Mouse (Mus musculus) liver, embryonic 15.5 days (tissue): ENCODE data around the gene Sumo2. TPM values are rescaled to one million over a fixed set of nuclear protein-coding genes. Genes with fewer than 3 reads are reported as not detected.
"Not testable (repeated sequence)": the region's sequence is repeated elsewhere in the genome, so short reads cannot be mapped to it uniquely, and the experiment has no call there.

Source experiments
- ATAC-seq: fragments of 200-750 bp; cut with Nextera tagmentation; 2 replicates; pipeline ENCODE4 v1.8.0; 2017; ENCODE audit warnings: moderate number of reproducible peaks, mild to moderate bottlenecking, moderate library complexity; ENCODE audit not compliant: insufficient read depth
- H3K27ac ChIP-seq: fragments of 300-500 bp; sonication (generic); replicated peaks from 2 replicates; pipeline ENCODE4 v1.5.1; 2015; ENCODE audit warnings: mild to moderate bottlenecking, inconsistent platforms
- H3K27me3 ChIP-seq: fragments of 300-500 bp; sonication (generic); 2 replicates; pipeline ENCODE4 v1.6.1; 2015; ENCODE audit warnings: mild to moderate bottlenecking, inconsistent platforms
- H3K36me3 ChIP-seq: fragments of 300-500 bp; sonication (generic); replicated peaks from 2 replicates; pipeline ENCODE4 v1.6.1; 2015; ENCODE audit warnings: moderate library complexity, mild to moderate bottlenecking, inconsistent platforms
- H3K4me1 ChIP-seq: fragments of 300-500 bp; sonication (generic); replicated peaks from 2 replicates; pipeline ENCODE4 v1.6.1; 2015; ENCODE audit warnings: inconsistent platforms
- H3K4me2 ChIP-seq: fragments of 300-500 bp; sonication (generic); 2 replicates; pipeline ENCODE4 v1.6.1; 2015; ENCODE audit warnings: moderate library complexity, mild to moderate bottlenecking, inconsistent platforms
- H3K4me3 ChIP-seq: fragments of 300-500 bp; sonication (generic); replicated peaks from 2 replicates; pipeline ENCODE4 v1.5.1; 2015; ENCODE audit warnings: mild to moderate bottlenecking, inconsistent platforms
- H3K9ac ChIP-seq: fragments of 300-500 bp; sonication (generic); 2 replicates; pipeline ENCODE4 v1.6.1; 2015; ENCODE audit warnings: moderate library complexity, mild to moderate bottlenecking, inconsistent platforms
- H3K9me3 ChIP-seq: fragments of 300-500 bp; sonication (generic); replicated peaks from 2 replicates; pipeline ENCODE4 v1.6.1; 2016; ENCODE audit warnings: inconsistent platforms
- WGBS: fragments of 180-500 bp; shearing (Covaris S2); methylation state at CpG from one replicate; pipeline ENCODE4 v1.1.7; 2015; ENCODE audit warnings: mixed read lengths; ENCODE audit not compliant: insufficient replicate concordance; 5-methylcytosine and 5-hydroxymethylcytosine counted together
- polyA plus RNA-seq: library from polyadenylated mRNA; unstranded; fragments of >200 nt; fragmentation: Nextera tagmentation; extraction: Ambion mirVana; gene quantifications from 2 replicates; pipeline ENCODE4 v1.2.1, GENCODE M21; 2015

Sumo2 gene
- polyA plus RNA-seq, 1 experiment from 2014 or later: 355 TPM

- ATAC-seq: no peak
- Histone ChIP-seq H3K27ac (no peak overlapping the region), H3K36me3 (no peaks in the 10 kb centered on the region), H3K9me3 (no peaks in the 10 kb centered on the region), H3K9ac (no peak overlapping the region), H3K4me3 (no peak overlapping the region), H3K4me2 (no peak overlapping the region), H3K4me1 (no peaks in the 10 kb centered on the region), H3K27me3 (peaks cover 26% of the 10 kb centered on the region)
- WGBS: 44% methylated on average over 4 of the region's 4 CpGs
These were observed 7.5 kb upstream of the Sumo2 start for GRCm38 (mm10) chr11:115543571-115543970.

DNA sequence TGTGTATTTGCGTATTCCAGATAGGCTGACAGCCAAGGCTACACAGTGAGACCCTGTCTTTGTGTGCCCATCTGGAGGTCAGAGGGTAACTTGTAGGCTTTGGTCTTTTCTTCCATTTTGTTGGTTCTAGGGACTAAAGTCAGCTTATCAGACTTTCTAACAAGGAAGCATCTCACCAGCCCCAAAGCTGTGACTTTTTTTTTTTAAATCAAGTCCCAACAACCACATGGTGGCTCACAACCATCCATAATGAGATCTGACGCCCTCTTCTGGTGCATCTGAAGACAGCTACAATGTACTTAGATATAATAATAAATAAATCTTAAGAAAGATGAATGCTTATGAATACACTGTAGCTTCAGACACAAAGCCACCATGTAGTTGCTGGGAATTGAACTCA lies 2.0 kb upstream of the Sumo2 start:
- ATAC-seq: no peak
- Histone ChIP-seq H3K27ac (no peak overlapping the region), H3K4me2 (no peak overlapping the region), H3K4me3 (no peak overlapping the region), H3K4me1 (peaks cover 33% of the 10 kb centered on the region), H3K9me3 (no peaks in the 10 kb centered on the region), H3K36me3 (peaks cover 13% of the 10 kb centered on the region), H3K9ac (no peak overlapping the region), H3K27me3 (peaks cover 7% of the 10 kb centered on the region)
- WGBS: 27% methylated on average over 2 of the region's 2 CpGs

GRCm38 (mm10) chr11:115536856-115537568 lies 936 bp upstream of the Sumo2 start:
- no peak for ATAC-seq
- H3K36me3 ChIP-seq: peaks cover 24% of the 10 kb centered on the region
- H3K9me3 ChIP-seq: no peaks in the 10 kb centered on the region
- WGBS: 82% methylated on average over 10 of the region's 10 CpGs
- H3K9ac ChIP-seq: no peak overlapping the region
- no peaks in the 10 kb centered on the region for H3K27me3 ChIP-seq
- peak overlapping the region; percentile 100 for H3K27ac ChIP-seq
- H3K4me1 ChIP-seq: peaks cover 40% of the 10 kb centered on the region
- peak overlapping the region; percentile 79 for H3K4me2 ChIP-seq
- peak overlapping the region; percentile 100 for H3K4me3 ChIP-seq

DNA sequence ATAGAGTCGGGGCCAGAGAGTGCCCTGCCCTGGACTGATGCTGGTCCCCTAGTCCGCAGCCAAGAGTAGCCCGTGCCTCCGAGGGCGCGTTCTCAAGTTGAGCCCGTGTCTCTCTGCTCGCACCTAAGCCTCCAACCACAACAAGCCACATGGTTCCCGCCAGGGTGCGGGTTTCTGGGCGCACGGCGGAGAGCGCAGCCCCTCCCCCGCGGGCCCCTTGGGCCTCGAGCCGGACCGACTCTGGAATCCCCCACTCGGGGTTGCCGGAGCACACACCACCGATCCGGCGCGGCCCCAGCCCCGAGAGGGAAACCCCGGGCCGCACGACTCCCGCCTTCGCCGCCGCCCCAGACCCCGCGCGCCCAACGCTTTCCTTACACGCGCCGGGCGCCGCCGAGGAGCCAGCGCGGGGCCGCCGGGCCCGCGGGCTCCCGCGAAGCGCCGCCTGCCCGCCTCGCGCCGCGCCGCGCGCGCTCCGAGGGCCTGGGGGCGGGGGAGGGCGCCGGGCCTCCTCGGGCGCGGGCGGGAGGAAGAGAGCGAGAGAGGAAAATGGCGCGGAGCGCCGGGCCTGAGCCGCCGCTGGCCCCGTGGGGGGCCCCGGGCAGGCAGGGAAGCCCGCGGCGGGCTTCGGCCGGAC lies 557 bp downstream of the Sumo2 start:
- H3K27ac ChIP-seq: peak overlapping the region; percentile 100
- ATAC-seq: peak; percentile 76
- H3K4me3 ChIP-seq: peak overlapping the region; percentile 100
- peaks cover 44% of the 10 kb centered on the region for H3K4me1 ChIP-seq
- no peaks in the 10 kb centered on the region for H3K27me3 ChIP-seq
- H3K36me3 ChIP-seq: peaks cover 35% of the 10 kb centered on the region
- no peaks in the 10 kb centered on the region for H3K9me3 ChIP-seq
- under 1% methylated on average over 71 of the region's 84 CpGs for WGBS
- peak overlapping the region; percentile 79 for H3K4me2 ChIP-seq
- peak overlapping the region; percentile 99 for H3K9ac ChIP-seq

- 4% methylated on average over 11 of the region's 11 CpGs for WGBS
- peak overlapping the region; percentile 99 for H3K9ac ChIP-seq
- no peaks in the 10 kb centered on the region for H3K9me3 ChIP-seq
- ATAC-seq: no peak
- H3K36me3 ChIP-seq: peaks cover 42% of the 10 kb centered on the region
- no peaks in the 10 kb centered on the region for H3K27me3 ChIP-seq
- peak overlapping the region; percentile 100 for H3K4me3 ChIP-seq
- H3K27ac ChIP-seq: peak overlapping the region; percentile 100
- peaks cover 46% of the 10 kb centered on the region for H3K4me1 ChIP-seq
- H3K4me2 ChIP-seq: peak overlapping the region; percentile 79
These were observed 1.2 kb downstream of the Sumo2 start for GRCm38 (mm10) chr11:115534759-115535371.

DNA sequence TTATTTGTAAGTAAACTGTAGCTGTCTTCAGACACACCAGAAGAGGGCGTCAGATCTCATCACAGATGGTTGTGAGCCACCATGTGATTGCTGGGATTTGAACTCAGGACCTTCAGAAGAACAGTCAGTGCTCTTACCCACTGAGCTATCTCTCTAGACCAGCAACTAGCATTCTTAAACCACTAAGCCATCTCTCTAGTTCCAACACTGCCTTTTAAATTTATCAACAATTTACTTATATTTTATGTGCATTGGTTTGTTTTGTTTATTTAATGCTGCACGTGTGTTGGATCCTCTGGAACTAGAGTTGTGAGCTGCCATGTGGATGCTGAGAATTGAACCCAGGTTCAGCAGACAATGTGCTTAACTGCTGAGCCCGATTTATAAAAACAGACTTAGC lies 9.6 kb downstream of the Sumo2 start:
- H3K4me2 ChIP-seq, H3K27me3 ChIP-seq, H3K9me3 ChIP-seq, H3K4me1 ChIP-seq, ATAC-seq, H3K9ac ChIP-seq, H3K4me3 ChIP-seq, H3K27ac ChIP-seq: not testable (repeated sequence)
- H3K36me3 ChIP-seq: peaks cover 85% of the 10 kb centered on the region
- 69% methylated on average over 3 of the region's 3 CpGs for WGBS

GRCm38 (mm10) chr11:115522703-115523102 lies 13.4 kb downstream of the Sumo2 start:
- no peak for ATAC-seq
- peaks cover 52% of the 10 kb centered on the region for H3K36me3 ChIP-seq
- H3K27ac ChIP-seq: no peak overlapping the region
- no peak overlapping the region for H3K4me2 ChIP-seq
- 73% methylated on average over 2 of the region's 2 CpGs for WGBS
- H3K4me1 ChIP-seq: 0 out of 2 replicates have a peak, but pooled peaks cover 8% of the 10 kb centered on the region
- H3K27me3 ChIP-seq: no peaks in the 10 kb centered on the region
- no peak overlapping the region for H3K9ac ChIP-seq
- H3K4me3 ChIP-seq: no peak overlapping the region
- H3K9me3 ChIP-seq: no peaks in the 10 kb centered on the region

DNA sequence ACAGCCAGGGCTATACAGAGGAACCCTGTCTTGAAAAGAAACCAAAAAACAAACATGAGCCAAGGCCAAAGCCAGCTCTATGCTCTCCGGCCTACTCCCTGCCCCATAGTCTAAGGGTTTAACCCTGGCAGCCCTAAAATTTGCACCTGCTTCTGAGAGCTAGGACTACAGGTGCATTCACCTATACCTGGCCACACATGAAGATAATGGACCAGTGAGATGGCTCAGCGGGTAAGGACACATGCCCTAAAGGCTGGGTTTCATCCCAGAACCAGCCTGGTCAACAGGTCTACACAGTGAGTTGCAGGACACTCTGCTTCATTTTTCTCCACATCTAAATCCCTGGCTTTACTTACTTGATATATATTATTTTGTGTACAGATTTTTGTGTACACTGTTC lies 13.8 kb downstream of the Sumo2 start:
- H3K4me1 ChIP-seq: 0 out of 2 replicates have a peak, but pooled peaks cover 8% of the 10 kb centered on the region
- H3K27ac ChIP-seq: no peak overlapping the region
- peaks cover 47% of the 10 kb centered on the region for H3K36me3 ChIP-seq
- H3K9me3 ChIP-seq: no peaks in the 10 kb centered on the region
- H3K9ac ChIP-seq: no peak overlapping the region
- no peaks in the 10 kb centered on the region for H3K27me3 ChIP-seq
- H3K4me3 ChIP-seq: no peak overlapping the region
- ATAC-seq: no peak
- H3K4me2 ChIP-seq: no peak overlapping the region
- 86% methylated on average over 2 of the region's 2 CpGs for WGBS

DNA sequence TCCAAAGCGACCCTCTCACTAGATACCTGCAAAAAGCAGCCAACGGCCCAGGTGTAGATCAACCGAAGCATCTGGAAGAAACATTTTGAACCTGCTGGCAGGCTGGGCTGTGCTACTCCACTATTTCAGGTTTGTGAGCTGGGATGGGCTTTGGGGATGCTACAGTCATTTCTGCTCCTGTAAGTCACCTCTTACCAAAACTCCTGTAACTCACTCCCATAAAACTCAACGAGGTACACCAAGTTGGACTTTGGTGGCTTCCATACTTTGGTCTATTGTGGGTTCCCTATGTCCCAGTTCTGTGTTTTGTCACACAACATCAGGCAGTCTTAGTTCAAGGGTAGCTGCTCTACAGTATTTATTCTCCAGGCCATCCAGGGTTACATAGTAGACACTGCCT lies 15.0 kb downstream of the Sumo2 start:
- Histone ChIP-seq H3K36me3 (peaks cover 36% of the 10 kb centered on the region), H3K4me2 (no peak overlapping the region), H3K9ac (no peak overlapping the region), H3K4me1 (0 out of 2 replicates have a peak, but pooled peaks cover 8% of the 10 kb centered on the region), H3K27me3 (no peaks in the 10 kb centered on the region), H3K4me3 (no peak overlapping the region), H3K27ac (no peak overlapping the region), H3K9me3 (no peaks in the 10 kb centered on the region)
- WGBS: 66% methylated on average over 4 of the region's 4 CpGs
- no peak for ATAC-seq

DNA sequence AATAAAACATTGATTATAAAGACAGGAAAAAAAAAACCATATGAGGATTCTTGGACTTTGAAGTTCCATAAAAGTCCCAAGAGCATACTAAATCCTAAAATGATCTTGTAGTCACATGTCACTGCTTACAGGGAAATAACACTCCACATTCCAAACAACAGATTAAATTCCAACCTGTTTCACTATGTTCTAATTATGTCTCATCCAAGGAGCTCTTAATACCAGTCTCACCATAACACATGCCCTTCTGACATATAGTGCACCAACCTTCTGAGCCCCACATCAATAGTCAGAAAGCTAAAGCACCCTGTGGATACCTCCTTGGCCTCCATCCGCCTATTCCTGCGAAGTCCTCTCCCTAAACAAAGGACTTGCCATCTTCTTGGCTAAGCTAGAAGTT lies 15.9 kb downstream of the Sumo2 start:
- Histone ChIP-seq H3K9me3 (no peaks in the 10 kb centered on the region), H3K27ac (no peak overlapping the region), H3K4me2 (no peak overlapping the region), H3K27me3 (no peaks in the 10 kb centered on the region), H3K4me3 (no peak overlapping the region), H3K9ac (no peak overlapping the region), H3K36me3 (peaks cover 28% of the 10 kb centered on the region), H3K4me1 (peaks cover 6% of the 10 kb centered on the region; the same call in 1 of the 2 replicates)
- WGBS: 89% methylated on average over 2 of the region's 2 CpGs
- ATAC-seq: no peak

- Histone ChIP-seq H3K4me3 (no peak overlapping the region), H3K27me3 (no peaks in the 10 kb centered on the region), H3K36me3 (peaks cover 21% of the 10 kb centered on the region), H3K4me2 (no peak overlapping the region), H3K9me3 (no peaks in the 10 kb centered on the region), H3K27ac (no peak overlapping the region), H3K9ac (no peak overlapping the region), H3K4me1 (peaks cover 10% of the 10 kb centered on the region; the same call in 1 of the 2 replicates)
- no peak for ATAC-seq
- WGBS: 59% methylated on average over 3 of the region's 3 CpGs
These were observed 16.5 kb downstream of the Sumo2 start for GRCm38 (mm10) chr11:115519581-115519980.
